Mouse (Mus musculus): ENCODE measurements around the gene Gm20388. TPM values are rescaled to one million over a fixed set of nuclear protein-coding genes. Genes with fewer than 3 reads are reported as not detected.
A peak's percentile ranks its signal among the peaks of the same experiment; 100 is the strongest.

Gene Gm20388
- polyA plus RNA-seq, 1 experiment from 2014 or later: 1.7 TPM

DNA sequence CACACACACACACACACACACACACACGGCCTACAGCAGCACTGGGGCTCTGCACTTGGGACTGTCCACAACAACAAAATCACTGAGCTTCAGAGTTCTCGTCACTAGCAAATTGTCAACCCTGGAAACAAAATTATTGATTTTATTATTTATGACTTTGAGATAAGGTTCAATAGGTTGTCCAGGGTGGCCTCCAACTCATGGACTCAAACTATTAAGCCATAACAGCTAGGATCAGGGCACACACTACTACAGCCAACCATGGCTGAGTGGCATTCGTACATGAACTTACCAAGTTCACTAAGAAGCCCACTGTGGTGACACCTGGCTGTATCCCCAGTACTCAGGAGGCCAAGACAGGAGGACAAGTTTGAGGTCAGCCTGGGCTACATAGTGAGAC is 182.5 kb downstream of the Gm20388 start:
- Histone ChIP-seq H3K27ac (no peak overlapping the region), H3K4me3 (no peak overlapping the region), H3K4me1 (replicated peaks) (0 out of 2 replicates have a peak, but pooled peaks cover 8% of the 10 kb centered on the region), H3K36me3 (peaks cover 62% of the 10 kb centered on the region), H3K9me3 (no peaks in the 10 kb centered on the region), H3K27me3 (ENCODE audit: insufficient read depth, poor library complexity, severe bottlenecking) (no peaks in the 10 kb centered on the region)
- DNase-seq (ENCODE audit: low spot score): no peak
- WGBS: 90% methylated on average over 3 of the region's 3 CpGs

- Histone ChIP-seq H3K36me3 (peaks cover 52% of the 10 kb centered on the region), H3K27me3 (ENCODE audit: insufficient read depth, poor library complexity, severe bottlenecking) (no peaks in the 10 kb centered on the region), H3K27ac (no peak overlapping the region), H3K4me1 (replicated peaks) (peaks cover 13% of the 10 kb centered on the region), H3K4me3 (no peak overlapping the region), H3K9me3 (no peaks in the 10 kb centered on the region)
- 93% methylated on average over 10 of the region's 10 CpGs for WGBS
- DNase-seq (ENCODE audit: low spot score): no peak
These were observed 184.2 kb downstream of the Gm20388 start for GRCm38 (mm10) chr8:120094801-120095200.

GRCm38 (mm10) chr8:120096486-120096885 is 185.8 kb downstream of the Gm20388 start:
- Histone ChIP-seq H3K4me3 (no peak overlapping the region), H3K4me1 (replicated peaks) (peaks cover 27% of the 10 kb centered on the region), H3K9me3 (no peaks in the 10 kb centered on the region), H3K36me3 (peaks cover 35% of the 10 kb centered on the region), H3K27ac (no peak overlapping the region), H3K27me3 (ENCODE audit: insufficient read depth, poor library complexity, severe bottlenecking) (no peaks in the 10 kb centered on the region)
- no peak for DNase-seq (ENCODE audit: low spot score)
- 78% methylated on average over 2 of the region's 2 CpGs for WGBS

DNA sequence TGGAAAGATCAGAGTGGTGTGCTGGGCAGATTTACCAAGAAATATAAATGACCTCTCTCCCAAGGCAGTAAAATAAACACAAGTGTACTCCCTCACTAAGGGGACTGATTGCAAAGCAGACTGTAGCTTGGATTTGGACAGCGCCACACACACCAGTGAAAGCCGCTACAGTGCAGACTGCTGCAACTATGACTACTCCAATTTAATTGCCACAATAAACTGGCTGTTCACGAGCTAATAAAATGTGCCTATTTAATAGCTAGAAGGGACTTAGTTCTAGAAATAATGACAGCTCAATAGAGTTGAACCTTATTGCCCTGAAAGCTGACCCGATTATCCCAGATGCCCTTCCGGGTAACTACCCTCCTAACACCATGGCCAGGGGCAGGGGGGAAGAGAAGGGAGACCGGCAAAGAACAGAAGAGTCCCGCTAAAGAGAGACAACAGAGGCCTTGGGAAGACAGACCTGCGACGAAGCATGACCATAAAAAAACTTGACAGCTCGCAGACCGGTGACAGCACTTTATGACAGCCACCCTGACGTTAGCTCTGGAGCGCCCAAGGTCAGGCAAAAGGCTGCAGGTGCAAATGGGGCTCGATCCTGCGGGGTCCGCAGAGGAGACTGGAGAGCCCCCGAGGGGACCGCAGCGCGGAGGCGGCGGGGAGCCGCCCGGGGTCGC is 189.9 kb downstream of the Gm20388 start:
- DNase-seq (ENCODE audit: low spot score): no peak
- WGBS: 8% methylated on average over 25 of the region's 25 CpGs
- Histone ChIP-seq H3K36me3 (peaks cover 3% of the 10 kb centered on the region; the same call in 1 of the 2 replicates), H3K27me3 (ENCODE audit: insufficient read depth, poor library complexity, severe bottlenecking) (no peaks in the 10 kb centered on the region), H3K4me1 (replicated peaks) (peaks cover 44% of the 10 kb centered on the region), H3K4me3 (peak overlapping the region; percentile 99), H3K27ac (peak overlapping the region; percentile 94), H3K9me3 (no peaks in the 10 kb centered on the region)

- WGBS: under 1% methylated on average over 88 of the region's 88 CpGs
- H3K27ac ChIP-seq: peak within 1 kb of the TSS; percentile 94
- H3K27me3 ChIP-seq (ENCODE audit: insufficient read depth, poor library complexity, severe bottlenecking): no peaks in the 10 kb centered on the region
- no peaks in the 10 kb centered on the region for H3K9me3 ChIP-seq
- DNase-seq (ENCODE audit: low spot score): peak; percentile 81
- peaks cover 8% of the 10 kb centered on the region; the same call in 1 of the 2 replicates for H3K36me3 ChIP-seq
- H3K4me3 ChIP-seq: peak within 1 kb of the TSS; percentile 99
- peaks cover 44% of the 10 kb centered on the region for H3K4me1 ChIP-seq (replicated peaks)
These were observed 190.7 kb downstream of the Gm20388 start, which contains the start of gene Zdhhc7 for GRCm38 (mm10) chr8:120101068-120101972. TSS of gene Zdhhc7 (minus strand) at chr8:120101482.

DNA sequence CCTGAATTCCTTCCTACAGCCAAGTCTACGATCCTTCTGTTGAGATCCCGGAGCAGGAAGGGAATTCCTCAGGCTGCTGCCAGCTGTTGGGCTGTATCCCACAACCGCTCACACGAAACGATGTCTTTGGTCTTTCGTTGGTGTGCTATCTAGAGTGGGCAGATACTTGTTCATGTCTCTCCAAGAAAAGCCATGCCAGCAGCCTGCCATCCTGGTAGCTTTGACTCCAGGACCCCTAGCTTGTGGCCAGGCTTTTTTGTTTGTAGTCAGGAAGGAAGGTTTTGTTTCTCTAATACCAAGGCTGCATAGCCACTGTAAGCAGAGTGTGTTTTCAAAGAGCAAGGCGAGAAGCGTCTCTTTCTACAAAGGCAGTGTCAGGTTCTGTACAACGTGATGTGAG is 193.3 kb downstream of the Gm20388 start:
- 93% methylated on average over 9 of the region's 9 CpGs for WGBS
- Histone ChIP-seq H3K27me3 (ENCODE audit: insufficient read depth, poor library complexity, severe bottlenecking) (no peaks in the 10 kb centered on the region), H3K36me3 (peaks cover 6% of the 10 kb centered on the region; the same call in 1 of the 2 replicates), H3K4me1 (replicated peaks) (peaks cover 36% of the 10 kb centered on the region), H3K4me3 (no peak overlapping the region), H3K9me3 (no peaks in the 10 kb centered on the region), H3K27ac (no peak overlapping the region)
- no peak for DNase-seq (ENCODE audit: low spot score)

DNA sequence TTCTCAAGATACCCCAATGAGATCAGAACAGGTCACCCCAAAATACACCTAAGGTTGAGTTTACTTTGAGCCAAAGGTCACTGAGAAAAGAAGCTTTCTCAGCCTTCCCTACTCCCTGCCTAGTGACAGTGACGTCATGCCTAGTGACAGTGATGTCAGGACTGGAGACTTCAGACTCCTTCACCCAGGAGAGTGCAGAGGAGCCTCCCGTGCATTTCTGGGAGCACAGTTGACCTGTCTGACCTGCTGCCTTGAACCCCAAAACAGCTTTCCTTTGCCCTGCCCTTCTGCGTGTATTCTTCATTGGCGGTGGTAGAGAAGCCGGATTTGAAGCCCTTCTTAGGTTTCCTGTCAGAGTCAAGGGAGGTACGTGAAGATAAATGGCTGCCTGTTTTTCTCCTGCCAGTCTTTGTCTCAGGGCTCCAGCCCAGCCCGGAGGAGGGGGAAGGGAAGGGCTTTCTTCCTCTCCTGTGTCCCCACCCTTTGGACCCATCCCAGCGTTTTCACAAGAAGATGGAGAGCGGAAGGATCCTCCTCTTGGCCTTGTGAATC is 194.2 kb downstream of the Gm20388 start:
- Histone ChIP-seq H3K27ac (no peak overlapping the region), H3K27me3 (ENCODE audit: insufficient read depth, poor library complexity, severe bottlenecking) (no peaks in the 10 kb centered on the region), H3K9me3 (no peaks in the 10 kb centered on the region), H3K4me1 (replicated peaks) (peaks cover 30% of the 10 kb centered on the region), H3K36me3 (peaks cover 6% of the 10 kb centered on the region; the same call in 1 of the 2 replicates), H3K4me3 (no peak overlapping the region)
- DNase-seq (ENCODE audit: low spot score): no peak
- 63% methylated on average over 9 of the region's 9 CpGs for WGBS

DNA sequence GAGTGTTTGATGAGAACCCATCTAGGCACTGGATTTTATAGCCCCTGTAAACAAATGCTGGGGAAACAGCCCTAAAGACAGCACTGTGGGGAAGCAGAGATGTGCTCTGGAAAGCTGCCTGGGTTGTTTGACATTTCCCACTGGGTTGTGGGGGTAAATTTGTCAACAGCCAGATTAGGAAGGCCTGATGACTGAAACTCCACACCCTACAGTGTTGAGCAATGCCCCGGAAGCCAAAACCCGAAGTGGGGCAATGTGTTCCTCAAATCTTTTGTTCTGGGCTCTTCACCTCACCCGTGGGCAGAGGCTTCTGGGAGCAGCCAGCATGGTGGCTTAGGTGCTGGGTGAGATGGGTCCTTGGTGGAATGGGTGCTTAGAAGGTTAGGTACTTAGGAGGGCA is 198.5 kb downstream of the Gm20388 start:
- Histone ChIP-seq H3K9me3 (no peaks in the 10 kb centered on the region), H3K27ac (no peak overlapping the region), H3K27me3 (ENCODE audit: insufficient read depth, poor library complexity, severe bottlenecking) (peaks cover 6% of the 10 kb centered on the region; the same call in 1 of the 2 replicates), H3K4me1 (replicated peaks) (peaks cover 17% of the 10 kb centered on the region), H3K4me3 (no peak overlapping the region), H3K36me3 (peaks cover 6% of the 10 kb centered on the region; the same call in 1 of the 2 replicates)
- DNase-seq (ENCODE audit: low spot score): no peak
- WGBS: 70% methylated on average over 3 of the region's 3 CpGs

- Histone ChIP-seq H3K36me3 (peaks cover 4% of the 10 kb centered on the region; the same call in 1 of the 2 replicates), H3K4me1 (replicated peaks) (peaks cover 25% of the 10 kb centered on the region), H3K9me3 (no peaks in the 10 kb centered on the region), H3K27ac (no peak overlapping the region), H3K4me3 (no peak overlapping the region), H3K27me3 (ENCODE audit: insufficient read depth, poor library complexity, severe bottlenecking) (peaks cover 24% of the 10 kb centered on the region)
- no peak for DNase-seq (ENCODE audit: low spot score)
- 87% methylated on average over 4 of the region's 4 CpGs for WGBS
These were observed 200.3 kb downstream of the Gm20388 start for GRCm38 (mm10) chr8:120110966-120111365.

DNA sequence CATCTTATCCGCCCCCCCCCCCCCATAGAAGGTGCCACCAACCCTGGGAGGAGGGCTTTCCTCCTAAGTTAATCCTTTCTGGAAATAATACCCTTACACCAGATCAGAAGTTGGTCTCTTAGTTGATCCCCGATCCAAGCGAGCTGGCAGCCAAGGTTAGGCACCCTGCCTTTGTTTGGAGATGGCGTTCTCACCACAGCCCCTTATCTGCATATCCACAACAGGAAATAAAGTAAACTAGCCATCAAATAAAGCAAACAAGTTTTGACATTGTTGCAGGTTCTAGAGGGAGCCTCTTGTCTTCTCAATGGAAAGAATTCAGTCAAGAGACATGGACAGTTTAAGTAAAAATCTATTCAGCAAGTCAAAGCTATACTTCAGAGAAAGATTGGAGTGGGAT is 200.7 kb downstream of the Gm20388 start:
- 61% methylated on average over 4 of the region's 4 CpGs for WGBS
- no peak overlapping the region for H3K27ac ChIP-seq
- H3K36me3 ChIP-seq: no peaks in the 10 kb centered on the region
- H3K27me3 ChIP-seq (ENCODE audit: insufficient read depth, poor library complexity, severe bottlenecking): peaks cover 28% of the 10 kb centered on the region
- no peaks in the 10 kb centered on the region for H3K9me3 ChIP-seq
- DNase-seq (ENCODE audit: low spot score): no peak
- H3K4me1 ChIP-seq (replicated peaks): peaks cover 25% of the 10 kb centered on the region
- no peak overlapping the region for H3K4me3 ChIP-seq

- peak overlapping the region; percentile 72; the same call in 1 of the 2 replicates for H3K4me3 ChIP-seq
- 83% methylated on average over 5 of the region's 5 CpGs for WGBS
- no peak for DNase-seq (ENCODE audit: low spot score)
These were observed 201.9 kb downstream of the Gm20388 start for GRCm38 (mm10) chr8:120112535-120112934.

DNA sequence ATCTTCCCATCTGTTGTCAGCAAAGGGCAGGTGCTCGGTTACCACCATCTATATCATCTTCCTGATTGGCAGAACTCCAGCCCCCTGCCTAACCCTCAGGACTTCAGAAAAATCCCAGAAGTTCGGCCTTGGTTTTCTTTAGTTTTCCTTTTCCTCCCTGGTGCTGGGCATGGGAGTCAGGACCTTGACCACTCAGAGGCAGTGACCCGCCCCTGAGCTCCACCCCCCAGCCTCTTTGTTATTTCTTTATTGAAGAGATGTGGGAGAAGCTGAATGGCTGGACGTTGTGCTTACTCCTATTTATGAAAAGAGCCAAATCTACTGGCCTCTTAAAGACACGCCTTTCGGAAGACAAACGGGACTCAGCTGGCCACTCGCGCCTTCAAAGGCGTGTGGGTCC is 202.7 kb downstream of the Gm20388 start:
- peaks cover 47% of the 10 kb centered on the region for H3K27me3 ChIP-seq (ENCODE audit: insufficient read depth, poor library complexity, severe bottlenecking)
- H3K4me3 ChIP-seq: peak overlapping the region; percentile 72
- H3K36me3 ChIP-seq: no peaks in the 10 kb centered on the region
- DNase-seq (ENCODE audit: low spot score): no peak
- H3K27ac ChIP-seq: peak overlapping the region; percentile 91
- peaks cover 25% of the 10 kb centered on the region for H3K4me1 ChIP-seq (replicated peaks)
- 5% methylated on average over 10 of the region's 10 CpGs for WGBS
- H3K9me3 ChIP-seq: no peaks in the 10 kb centered on the region

More at GRCm38 (mm10) chr8:120112535-120112934, 201.9 kb downstream of the Gm20388 start:
- Histone ChIP-seq H3K27ac (no peak overlapping the region), H3K4me1 (replicated peaks) (peaks cover 25% of the 10 kb centered on the region), H3K27me3 (ENCODE audit: insufficient read depth, poor library complexity, severe bottlenecking) (peaks cover 40% of the 10 kb centered on the region), H3K36me3 (no peaks in the 10 kb centered on the region), H3K9me3 (no peaks in the 10 kb centered on the region)

Data from hindbrain, embryonic 10.5 days (tissue).